Mouse (Mus musculus): ENCODE measurements at regions not wholly inside any gene's neighbourhood (a gene's known extent, or its start where the extent isn't known, plus 50 kb on each side); places are given as distances from the start of the nearest gene placed in this dataset.

DNA sequence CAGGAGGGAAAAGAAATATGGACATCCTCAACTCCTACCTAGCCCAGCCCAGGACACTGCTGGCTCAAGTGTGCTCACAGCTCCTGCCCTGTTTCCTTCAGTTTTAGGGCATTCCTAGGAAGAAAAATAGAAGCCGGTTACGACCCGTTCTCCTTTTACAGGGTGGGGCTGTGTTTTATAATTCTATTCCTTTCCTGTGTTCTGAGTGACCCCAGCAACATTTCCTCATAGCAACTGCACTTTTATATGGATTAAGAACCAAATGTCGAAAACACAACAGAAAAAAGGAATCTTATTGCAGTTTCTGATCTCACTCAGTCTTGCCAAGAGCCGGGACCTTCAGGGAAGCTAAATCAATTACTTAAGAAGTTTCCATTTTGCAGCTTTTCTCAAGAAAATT lies 713.7 kb downstream of the Inhba start:
- TF ChIP-seq POLR2A (IDR thresholded peaks at IDR 0.05; ENCODE audit: low read depth, low read length) (no peak), CTCF (IDR thresholded peaks at IDR 0.05; ENCODE audit: borderline replicate concordance, insufficient read depth, low read length) (no peak)
